Mouse (Mus musculus): ENCODE measurements around the gene Zfp512b.

Zfp512b gene

GRCm38 (mm10) chr2:181592231-181593041 is at the start of gene Zfp512b:
Gene Zfp512b (minus strand): TSS chr2:181592803.
- DNase-seq (ENCODE audit: low read depth, low spot score), result no peak

GRCm38 (mm10) chr2:181635865-181636264 is 43.3 kb upstream of the Zfp512b start:
- no peak for DNase-seq (ENCODE audit: low read depth, low spot score)

DNA sequence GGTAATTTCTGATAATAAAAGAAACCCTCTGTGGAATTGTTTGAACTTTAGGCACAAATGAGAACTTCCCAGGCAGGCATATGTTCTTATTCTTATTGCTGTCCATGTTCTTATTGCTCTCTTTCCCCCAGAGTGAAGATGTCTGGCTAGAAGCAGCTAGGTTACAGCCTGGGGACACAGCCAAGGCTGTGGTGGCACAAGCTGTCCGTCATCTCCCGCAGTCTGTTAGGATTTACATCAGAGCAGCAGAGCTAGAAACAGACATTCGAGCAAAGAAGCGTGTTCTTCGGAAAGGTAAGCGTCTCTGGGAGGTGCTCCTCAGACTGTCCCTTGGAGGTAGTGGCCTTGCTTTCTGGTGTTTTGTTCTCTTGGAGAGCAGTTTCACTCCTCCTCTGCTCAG is 40.0 kb upstream of the Zfp512b start:
- no peak for DNase-seq (ENCODE audit: low read depth, low spot score)

DNA sequence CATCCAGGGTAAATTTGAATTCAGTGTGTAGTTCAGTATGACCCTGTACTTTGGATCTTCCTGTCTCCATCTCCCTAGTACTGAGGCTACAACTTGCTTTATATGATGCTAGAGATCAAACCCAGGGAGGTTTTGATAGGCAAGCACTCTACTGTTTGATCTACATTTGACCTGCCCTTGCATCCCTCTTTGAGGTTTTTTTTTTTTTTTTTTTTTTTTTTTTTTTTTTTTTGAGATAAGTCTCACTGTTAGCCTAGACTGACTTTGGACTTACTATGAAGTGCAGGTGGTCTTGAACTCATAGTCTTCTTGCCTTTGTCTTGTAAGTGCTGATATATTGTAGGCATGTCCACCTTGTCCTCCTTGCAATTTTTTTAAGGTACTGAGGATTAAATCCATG is 35.9 kb upstream of the Zfp512b start:
- DNase-seq (ENCODE audit: low read depth, low spot score), result no peak

DNA sequence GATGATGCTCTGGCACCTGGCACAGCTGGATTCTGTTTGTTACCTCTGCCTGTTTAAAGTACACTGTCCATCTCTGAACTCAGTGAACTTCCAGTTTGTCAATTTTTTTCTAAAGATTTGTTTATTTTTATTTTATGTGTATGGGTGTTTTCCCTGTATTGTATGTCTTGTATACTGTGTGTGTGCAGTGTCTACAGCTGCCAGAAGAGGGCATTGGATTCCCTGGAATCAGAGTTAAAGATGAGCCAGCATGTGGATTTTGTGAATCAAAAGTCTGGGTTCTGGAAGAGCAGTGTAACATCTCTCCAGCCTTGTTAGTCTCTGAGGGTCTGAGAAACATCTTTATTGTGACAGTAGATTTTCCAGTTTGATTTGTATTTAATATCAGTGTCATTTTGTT is 30.8 kb upstream of the Zfp512b start:
- no peak for DNase-seq (ENCODE audit: low read depth, low spot score)

- no peak for DNase-seq (ENCODE audit: low read depth, low spot score)
Measured at GRCm38 (mm10) chr2:181618761-181619495, 26.3 kb upstream of the Zfp512b start.

DNA sequence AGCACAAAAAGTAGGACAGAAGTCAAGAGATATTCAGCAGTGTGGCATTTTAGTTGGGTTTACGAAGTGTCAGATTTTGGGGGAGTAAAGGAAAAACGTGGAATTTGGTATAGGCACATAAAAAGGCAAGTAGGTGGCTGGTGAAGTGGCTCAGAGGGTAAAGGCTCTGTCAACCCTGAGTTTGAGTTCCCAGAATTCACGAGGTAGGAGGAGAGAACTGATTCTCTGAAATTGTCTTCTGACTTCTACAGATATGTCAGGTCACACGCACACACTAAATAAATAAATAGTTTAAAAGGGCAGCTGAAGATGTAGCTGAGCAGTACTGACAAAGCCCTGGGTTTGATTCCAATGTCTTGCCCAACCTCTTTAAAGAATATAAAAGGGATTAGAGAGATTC is 9.8 kb upstream of the Zfp512b start:
- no peak for DNase-seq (ENCODE audit: low read depth, low spot score)

DNA sequence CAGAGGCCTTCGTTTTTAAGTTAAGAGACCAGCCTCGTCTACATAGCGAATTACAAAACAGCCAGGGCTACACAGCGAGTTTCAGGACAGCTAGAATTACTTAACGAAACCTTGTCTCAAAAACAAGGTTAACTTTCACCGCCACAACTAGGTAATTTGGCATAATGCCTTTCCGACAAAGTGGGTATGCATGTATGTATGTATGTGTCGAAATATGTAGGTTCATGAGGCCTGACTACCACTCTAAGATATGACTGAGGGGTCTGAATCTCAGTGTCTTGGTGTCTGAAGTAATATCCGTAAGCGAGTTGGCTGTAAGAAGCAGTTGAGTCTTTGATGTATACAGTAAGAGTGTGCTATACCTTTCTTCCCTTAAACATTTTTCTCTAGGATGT is 9.1 kb upstream of the Zfp512b start:
- no peak for DNase-seq (ENCODE audit: low read depth, low spot score)

- peak; percentile 93 for DNase-seq (ENCODE audit: low read depth, low spot score)
Measured at GRCm38 (mm10) chr2:181600828-181601750, 8.5 kb upstream of the Zfp512b start.

- DNase-seq (ENCODE audit: low read depth, low spot score), result no peak
Measured at GRCm38 (mm10) chr2:181600226-181600758, 7.7 kb upstream of the Zfp512b start.

DNA sequence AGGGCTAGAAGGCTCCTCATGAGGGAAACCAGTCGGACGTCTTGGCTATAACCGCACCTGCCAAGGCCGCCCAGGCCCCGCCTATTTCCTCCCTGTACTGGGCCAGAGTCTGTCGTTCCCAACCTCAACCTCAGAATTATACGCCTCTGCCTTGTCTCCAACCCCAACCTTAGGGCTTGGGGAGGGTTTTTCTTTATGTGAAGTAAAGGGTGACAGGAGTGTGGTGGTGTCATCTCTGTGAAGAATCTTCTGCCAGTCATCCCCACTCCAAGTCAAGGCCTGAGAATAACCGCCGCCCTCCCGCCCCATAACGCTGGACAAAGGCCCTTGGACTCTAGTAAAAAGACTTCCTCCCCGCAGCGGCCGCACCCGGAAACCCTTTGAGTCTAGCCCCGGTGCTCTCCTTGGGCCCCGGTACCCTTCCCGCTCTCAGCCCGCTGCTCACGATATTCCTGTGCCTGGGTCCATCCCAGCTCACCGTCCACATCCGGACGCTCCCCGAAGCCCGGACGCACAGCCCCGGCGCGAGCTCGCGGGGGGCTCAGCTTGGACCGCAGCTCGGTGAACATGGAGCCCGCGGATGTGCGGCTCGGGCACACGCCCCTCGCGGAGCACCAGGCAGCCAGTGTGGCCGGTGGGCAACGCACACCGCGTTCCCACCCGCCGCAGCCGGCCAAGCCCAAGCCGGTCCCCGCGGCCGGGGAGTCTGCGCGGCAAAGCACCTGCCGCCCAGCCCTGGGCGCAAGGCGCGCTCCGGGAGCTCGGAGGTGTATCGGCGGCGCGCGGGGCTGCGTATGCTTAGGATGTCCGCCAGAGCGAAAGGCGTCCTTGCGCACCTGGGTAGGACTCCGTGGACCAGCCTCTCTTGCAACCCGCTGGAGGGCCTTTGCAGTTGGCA is 6.1 kb upstream of the Zfp512b start, which contains the start of gene Samd10:
Gene Samd10, minus strand, starts transcription at position 759 of the 898 bp plus-strand sequence.
- no peak for DNase-seq (ENCODE audit: low read depth, low spot score)

DNA sequence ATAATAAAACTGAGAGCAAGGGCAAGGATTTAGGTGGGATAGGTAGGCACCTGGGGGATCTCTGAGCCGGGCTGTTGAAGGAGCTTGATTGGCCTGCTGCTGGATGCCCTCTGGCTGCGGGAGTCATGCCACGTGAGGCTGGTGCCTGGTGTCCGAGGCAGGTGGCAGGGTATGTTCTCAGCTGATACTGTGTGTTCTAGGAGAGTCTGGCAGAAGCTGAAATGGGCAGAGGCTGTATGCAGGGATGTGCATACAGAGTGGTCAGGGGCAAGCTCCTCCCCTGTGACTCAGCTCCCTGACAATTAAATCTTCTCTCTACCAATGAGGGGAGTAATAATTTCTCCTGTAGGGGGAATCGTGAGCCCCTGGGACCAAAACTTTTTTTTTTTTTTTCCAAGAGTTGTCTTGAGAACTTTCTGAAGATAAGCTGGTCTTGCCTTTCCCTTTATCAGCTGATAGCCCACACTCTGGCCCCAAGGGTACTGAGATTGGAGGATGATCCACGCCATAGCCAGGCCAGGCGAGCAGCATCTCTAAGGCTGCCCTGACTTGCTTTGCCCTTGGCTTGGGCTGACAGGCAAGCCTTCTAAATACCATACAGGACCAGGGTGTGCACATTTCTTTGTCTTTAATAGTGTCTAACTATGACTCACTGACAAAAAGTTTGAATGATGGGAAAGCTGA is 4.9 kb upstream of the Zfp512b start:
- DNase-seq (ENCODE audit: low read depth, low spot score), result no peak

- no peak for DNase-seq (ENCODE audit: low read depth, low spot score)
Measured at GRCm38 (mm10) chr2:181596221-181596960, 3.8 kb upstream of the Zfp512b start.

DNA sequence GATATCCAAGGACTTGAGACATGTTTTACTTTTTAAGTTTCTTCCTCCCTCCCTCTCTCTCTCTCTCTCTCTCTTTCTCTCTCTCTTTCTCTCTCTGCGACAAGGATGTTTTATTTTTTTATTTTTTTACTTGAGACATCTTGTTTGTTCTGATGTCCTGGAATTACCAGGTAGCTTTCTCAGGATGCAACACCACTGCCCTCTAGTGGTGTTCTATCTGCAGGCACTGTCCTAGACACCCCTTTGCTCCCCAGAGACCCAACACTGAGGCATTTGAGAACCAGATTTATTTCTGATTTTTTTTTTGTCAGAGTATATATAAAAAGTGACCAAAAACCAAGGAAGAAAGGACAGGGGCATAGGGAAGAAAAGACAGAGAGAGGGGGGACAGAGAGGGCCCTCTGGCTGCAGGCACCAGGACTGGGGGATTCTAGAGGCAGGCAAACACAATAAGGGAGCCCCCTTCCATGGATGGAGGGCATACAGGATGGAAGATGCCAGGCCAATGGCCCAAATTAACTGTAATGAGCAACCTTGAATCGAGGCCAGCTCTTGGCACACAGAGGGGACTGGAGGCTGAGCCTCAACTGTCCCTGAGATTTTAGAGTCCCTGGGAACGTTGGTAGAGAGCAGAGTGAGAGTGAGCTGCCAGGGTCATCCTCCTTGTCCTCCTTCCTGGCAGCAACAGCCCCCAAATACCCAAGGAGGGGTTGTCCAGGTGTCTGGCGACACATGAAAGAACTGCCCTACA is 2.5 kb upstream of the Zfp512b start:
- DNase-seq (ENCODE audit: low read depth, low spot score), result no peak

- no peak for DNase-seq (ENCODE audit: low read depth, low spot score)
Measured at GRCm38 (mm10) chr2:181593937-181594336, 1.3 kb upstream of the Zfp512b start.

DNA sequence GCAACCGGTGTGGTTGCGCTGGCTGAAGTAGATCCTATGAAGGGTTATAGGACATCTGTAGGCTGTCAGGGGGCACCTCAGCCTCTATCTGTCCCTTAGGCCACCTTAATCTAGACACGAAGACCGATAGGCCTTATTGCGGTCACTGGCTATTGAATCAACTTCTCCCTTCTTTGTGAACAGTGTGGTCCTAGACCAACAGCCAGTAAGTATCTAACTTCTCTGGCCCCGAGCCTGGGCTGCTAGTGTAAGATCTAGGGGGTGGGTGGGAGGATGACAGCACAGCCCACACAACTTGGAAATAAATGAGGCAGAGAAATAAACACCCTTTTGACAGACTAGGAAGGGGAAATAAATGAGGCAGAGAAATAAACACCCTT is 429 bp upstream of the Zfp512b start:
- no peak for DNase-seq (ENCODE audit: low read depth, low spot score)

- DNase-seq (ENCODE audit: low read depth, low spot score), result no peak
Measured at GRCm38 (mm10) chr2:181591528-181592085, 996 bp downstream of the Zfp512b start, which contains the start of gene Prpf6. Gene Prpf6 (plus strand): TSS chr2:181591868.

DNA sequence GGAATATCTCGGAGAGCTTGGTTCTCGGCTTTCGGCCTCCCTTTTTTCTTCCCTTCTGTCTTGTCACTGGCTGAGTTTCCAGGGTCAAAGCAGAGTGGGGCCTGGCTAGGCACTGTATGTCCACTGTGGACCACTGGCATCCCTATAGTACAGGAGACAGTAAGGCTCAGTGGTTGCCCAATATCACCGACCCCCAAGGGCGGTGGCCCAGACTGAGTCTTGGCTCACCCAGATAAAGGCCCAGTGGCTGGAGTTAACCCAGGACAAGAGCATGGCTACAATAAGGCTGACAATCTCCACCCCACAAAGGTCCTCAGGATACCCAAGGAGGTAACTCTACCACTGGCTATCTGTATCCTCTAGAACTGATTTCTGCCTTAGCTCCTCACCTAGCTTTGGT is 2.1 kb downstream of the Zfp512b start:
- no peak for DNase-seq (ENCODE audit: low read depth, low spot score)
